Mouse (Mus musculus) stomach, postnatal 0 days (tissue): ENCODE data around the gene Fank1.

Experiments
- CTCF ChIP-seq: IDR thresholded peaks from 2 replicates; pipeline ENCODE4 v1.5.1; 2016; ENCODE audit warnings: antibody characterized with exemption, low read depth, mild to moderate bottlenecking, moderate library complexity
- EP300 ChIP-seq: optimal IDR thresholded peaks from 2 replicates; pipeline ENCODE3; 2016; ENCODE audit warnings: antibody characterized with exemption

DNA sequence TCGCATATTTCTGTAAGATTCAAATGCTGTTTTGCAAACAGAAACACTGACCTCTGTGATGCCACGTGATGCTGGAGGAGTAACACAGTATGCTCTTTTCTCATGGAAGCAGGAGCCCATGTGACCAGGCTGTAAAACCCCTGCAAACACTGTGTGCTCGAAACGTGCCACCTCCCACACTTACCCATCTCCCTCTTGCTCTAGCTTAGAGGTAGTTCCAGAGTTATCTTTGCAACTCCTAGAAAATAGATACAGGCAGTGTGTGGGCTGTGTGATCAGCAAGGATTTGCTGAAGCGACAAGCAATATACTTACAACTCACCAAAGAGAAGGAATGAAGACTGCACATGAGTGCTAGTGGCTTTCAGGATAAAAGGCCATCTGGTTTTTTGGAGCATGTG is 8.1 kb upstream of the Fank1 start:
- TF ChIP-seq CTCF: no peak
- TF ChIP-seq EP300: no peak
